Mouse (Mus musculus): ENCODE measurements at regions not wholly inside any gene's neighbourhood (a gene's known extent, or its start where the extent isn't known, plus 50 kb on each side); places are given as distances from the start of the nearest gene placed in this dataset.

DNA sequence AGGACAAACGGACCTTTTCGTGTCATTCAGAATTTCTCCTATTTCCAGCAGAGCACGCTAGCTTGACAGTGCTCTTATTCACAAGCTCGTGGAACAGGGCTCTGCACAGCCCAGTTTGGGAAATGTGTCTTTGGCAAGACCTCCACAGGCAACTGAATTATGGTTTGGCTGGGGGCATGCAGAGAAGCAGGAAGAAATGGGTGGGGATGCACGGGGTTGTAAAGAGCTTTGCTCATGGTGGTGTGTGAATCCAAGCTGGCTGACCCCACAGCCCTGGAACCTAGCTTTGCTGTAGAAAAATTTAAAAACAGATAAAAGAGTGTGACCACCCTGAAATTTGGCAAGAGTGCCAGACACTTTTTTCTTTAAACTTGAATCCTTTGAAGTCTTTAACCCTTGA is 63.6 kb upstream of the Rab3gap2 start:
- no peak for TF ChIP-seq CTCF (conservative IDR thresholded peaks at IDR 0.05; ENCODE audit: insufficient read depth, insufficient read length, low read depth, low read length)
- no peak for TF ChIP-seq POLR2A (IDR thresholded peaks at IDR 0.05; ENCODE audit: low read depth, low read length)

Measured in kidney, adult 2 months (tissue).